Mouse (Mus musculus): ENCODE measurements around the gene Armc2.

DNA sequence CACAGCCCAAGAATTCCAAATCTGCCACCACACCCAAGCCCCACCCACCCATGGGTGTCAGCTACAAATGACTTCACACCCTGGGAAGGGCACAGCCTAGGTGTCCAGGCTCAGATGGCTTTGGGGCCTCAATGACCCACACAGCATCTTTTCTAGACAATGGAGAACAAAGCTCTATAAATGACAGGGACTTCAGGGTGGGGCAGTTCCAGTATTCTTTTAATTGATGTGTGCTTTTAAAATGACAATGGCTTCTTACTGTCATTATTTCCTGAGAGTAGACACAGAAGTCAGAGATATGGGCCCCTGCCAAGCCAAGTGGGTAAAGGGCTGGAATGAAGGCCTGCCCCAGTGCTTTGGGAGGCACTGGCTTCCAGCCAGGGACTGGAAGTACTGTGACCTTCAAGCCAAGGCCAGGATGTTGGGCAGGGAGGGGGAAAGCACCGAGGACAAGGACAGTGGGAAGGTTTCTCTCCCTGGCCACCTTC lies 20.5 kb downstream of the Armc2 start:
- no peak for TF ChIP-seq CTCF (IDR thresholded peaks at IDR 0.05; ENCODE audit: extremely low read depth, insufficient read depth, insufficient read length, insufficient replicate concordance)
- no peak for TF ChIP-seq POLR2A (IDR thresholded peaks at IDR 0.05; ENCODE audit: low read depth, low read length)
